Mouse (Mus musculus) kidney, adult 2 months (tissue): ENCODE data around the gene Ebf1.

Experiments used
- CTCF ChIP-seq: fragments of 200-500 bp; conservative IDR thresholded peaks from 2 replicates; pipeline ENCODE4 v1.5.1; 2011; ENCODE audit warnings: low read depth, mild to moderate bottlenecking, control low read depth, low read length, moderate library complexity, mixed read lengths; ENCODE audit not compliant: insufficient read depth, insufficient read length
- POLR2A ChIP-seq: fragments of 200-500 bp; IDR thresholded peaks from one replicate; pipeline ENCODE4 v1.6.1; 2011; ENCODE audit warnings: low read depth, low read length, control low read depth

DNA sequence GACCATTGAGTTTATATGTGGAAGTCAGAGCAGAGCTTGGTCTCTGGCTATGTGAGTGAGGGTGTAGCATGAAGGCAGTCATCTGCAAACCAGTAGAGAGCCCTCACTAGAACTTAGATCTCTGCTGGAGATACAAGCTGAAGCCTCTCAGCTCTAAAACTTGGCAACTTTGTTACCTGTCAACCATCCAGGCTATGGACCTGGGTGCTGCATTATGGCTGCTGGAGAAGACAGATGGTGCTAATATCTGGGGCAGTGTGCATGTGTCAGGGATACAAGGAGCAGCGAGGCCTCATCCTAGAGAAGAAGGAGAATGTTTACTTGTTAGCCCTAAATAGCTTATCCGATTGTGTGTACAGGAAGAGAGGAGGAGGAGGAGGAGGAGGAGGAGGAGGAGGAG, 159.4 kb downstream of the Ebf1 start:
- no peak for TF ChIP-seq POLR2A
- TF ChIP-seq CTCF: no peak
